Mouse (Mus musculus) spleen, postnatal 4 days (tissue): Measurements from ENCODE around the gene L3hypdh.

Source experiments
- DNase-seq, 2 experiments: peaks; one replicate each; pipeline ENCODE4 v3.0.0; 2022; ENCODE audit warnings: low spot score in 2 of 2

L3hypdh gene

DNA sequence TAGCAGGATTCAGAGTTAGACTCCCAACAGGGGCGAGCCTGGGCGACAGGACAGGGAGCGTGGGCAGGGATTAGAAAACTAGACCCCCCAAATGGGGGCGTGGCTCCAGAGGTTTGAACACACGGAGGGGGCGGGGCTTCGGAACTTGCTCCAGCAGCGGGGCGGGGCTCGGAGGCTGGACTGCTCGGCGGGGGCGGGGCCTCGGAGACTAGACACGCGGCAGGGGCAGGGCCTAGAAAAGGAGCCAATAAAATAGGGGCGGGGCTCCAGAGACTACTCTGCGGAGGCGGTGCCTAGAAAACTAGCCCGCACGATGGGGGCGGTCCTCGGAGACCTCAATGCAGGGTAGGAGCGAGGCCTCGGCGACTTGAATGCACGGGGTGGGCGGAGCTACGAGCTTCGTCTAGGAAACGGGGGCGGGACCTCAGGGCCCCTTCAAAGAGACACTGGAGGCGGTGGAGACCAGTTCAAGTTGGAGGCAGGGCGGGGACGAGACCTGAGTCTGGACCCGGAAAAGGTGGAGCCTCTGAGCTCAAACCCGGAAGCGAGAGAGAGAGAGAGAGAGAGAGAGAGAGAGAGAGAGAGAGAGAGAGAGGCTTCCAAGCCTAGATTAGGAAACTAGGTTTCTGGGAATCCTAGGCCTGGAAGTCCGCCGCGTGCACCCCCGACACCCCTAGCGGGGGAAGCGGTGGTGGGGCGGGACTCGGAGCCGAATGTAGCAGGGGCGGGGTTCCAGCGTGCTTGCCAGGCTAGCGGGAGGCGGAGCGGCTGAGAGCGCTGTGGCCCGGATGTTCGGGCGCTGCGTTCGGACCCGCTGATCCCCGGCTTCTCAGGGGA is at the start of gene L3hypdh, which contains the start of gene Jkamp:
TSS of gene L3hypdh (minus strand) at position 111 of the 837 bp plus-strand sequence.
TSS of gene Jkamp (plus strand) at position 261 of the 837 bp plus-strand sequence.
- DNase-seq = peak; percentile 97 to 98

GRCm38 (mm10) chr12:72129203-72129602 is 44.0 kb upstream of the L3hypdh start:
- no peak for DNase-seq

DNA sequence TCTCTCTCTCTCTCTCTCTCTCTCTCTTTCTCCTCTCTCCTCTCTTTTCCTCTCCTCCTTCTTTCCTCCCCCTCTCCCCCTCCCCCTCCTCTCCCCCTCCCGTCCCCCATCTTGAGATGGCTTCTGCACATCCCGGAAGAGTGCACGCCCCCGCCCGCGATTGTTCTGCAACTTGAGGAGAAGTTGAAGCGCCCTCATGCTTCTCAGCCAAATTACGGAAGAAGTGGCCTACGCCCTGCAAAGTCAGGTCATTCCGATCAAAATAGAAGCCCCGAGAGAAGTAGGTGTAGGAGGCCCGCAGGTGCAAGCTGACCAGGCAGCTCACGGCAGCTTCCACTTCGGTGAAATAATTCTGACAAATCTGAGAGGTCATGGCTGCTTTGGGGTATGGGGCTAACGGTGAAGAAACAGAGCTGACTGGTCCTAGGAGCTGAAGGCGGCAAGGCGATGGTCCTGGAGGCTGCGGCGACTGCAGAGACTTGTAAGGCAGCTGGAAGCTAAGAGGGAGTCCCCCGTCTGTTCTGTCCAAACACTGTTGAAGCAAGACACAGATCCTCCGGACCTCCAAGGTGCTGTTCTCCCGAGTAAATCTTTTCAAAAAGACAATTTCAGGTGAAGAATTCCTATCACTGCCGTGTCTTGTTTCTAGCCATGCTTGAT is 30.6 kb upstream of the L3hypdh start:
- DNase-seq = no peak

- no peak for DNase-seq
Measured at GRCm38 (mm10) chr12:72115126-72115525, 29.9 kb upstream of the L3hypdh start.

GRCm38 (mm10) chr12:72104525-72105281 is 19.5 kb upstream of the L3hypdh start:
- no peak for DNase-seq

DNA sequence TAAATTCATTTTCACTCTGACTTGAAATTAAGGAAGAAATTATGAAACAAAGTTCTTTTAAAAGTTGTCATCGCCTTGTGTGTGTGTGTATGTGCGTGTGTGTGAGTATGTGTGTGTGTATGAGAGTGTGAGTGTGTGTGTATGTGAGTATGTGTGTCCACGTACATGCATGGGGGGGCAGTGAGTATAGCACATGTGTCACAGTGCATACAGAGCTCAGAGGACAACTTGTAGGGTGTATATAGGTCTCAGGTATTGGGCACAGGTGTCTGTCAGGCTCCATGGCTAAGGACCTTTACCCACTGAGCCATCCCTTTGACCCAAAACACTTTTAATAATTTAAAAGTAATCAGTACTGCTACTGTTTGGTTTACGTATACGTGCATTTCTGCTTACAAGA is 18.8 kb upstream of the L3hypdh start:
- DNase-seq = no peak

- no peak for DNase-seq
Measured at GRCm38 (mm10) chr12:72102776-72103175, 17.5 kb upstream of the L3hypdh start.

DNA sequence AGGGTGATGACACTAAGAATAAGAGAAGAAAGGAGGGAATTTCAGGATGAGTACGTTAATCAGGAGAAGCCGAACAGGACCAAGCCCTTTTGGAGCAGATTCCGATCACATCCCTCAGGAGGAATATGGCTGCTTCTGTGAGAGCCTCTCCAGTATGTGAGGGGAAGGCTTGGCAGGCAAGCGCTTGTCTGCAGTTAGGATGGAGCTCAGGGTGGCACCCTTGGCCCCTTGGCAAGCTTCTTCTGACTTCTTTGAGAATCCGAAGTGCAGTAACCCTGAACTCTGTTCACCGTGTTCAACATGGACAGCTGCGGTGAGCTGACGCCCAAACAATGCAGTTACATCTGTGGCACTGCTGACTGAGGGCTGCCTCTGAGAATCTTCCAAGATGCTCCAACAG is 11.7 kb upstream of the L3hypdh start:
- DNase-seq = no peak

- no peak for DNase-seq
Measured at GRCm38 (mm10) chr12:72089802-72090201, 4.6 kb upstream of the L3hypdh start.

DNA sequence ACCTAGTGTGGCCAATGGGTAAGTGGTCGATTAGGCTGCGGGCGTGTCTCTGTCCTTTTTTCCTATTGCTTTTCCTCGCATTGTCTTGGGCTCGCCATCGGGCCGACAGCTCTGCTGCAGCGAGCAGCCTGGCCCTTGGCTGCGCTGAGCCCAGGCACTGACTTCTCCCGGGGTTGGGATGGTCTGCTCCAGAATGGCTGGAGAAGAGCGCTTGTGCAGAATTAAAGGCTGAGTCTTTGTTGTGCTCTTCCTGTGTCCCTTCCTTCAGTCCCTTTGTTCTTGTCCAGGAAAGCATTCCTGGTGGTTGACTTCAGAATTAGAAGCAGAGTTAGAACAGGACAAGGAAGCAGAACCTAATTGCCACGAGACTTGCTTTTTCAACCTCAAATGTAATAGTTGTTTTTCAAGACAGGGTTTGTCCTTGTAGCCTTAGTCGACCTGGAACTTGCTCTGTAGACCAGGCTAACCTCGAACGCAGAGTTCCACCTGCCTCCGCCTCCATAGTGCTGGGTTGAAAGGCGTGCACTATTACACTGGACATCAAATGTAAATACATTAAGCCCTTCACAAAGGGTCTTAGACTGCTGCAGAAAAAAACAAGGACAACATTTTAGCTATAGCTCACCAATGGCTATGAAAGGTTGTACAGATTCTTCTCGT is 1.1 kb upstream of the L3hypdh start:
- DNase-seq = no peak

- no peak for DNase-seq
Measured at GRCm38 (mm10) chr12:72085024-72085328, 263 bp downstream of the L3hypdh start.

GRCm38 (mm10) chr12:72084261-72085023 is 797 bp downstream of the L3hypdh start:
- no peak for DNase-seq

- DNase-seq = no peak
Measured at GRCm38 (mm10) chr12:72083265-72083664, 2.0 kb downstream of the L3hypdh start.

- DNase-seq = no peak
Measured at GRCm38 (mm10) chr12:72082370-72082769, 2.9 kb downstream of the L3hypdh start.

DNA sequence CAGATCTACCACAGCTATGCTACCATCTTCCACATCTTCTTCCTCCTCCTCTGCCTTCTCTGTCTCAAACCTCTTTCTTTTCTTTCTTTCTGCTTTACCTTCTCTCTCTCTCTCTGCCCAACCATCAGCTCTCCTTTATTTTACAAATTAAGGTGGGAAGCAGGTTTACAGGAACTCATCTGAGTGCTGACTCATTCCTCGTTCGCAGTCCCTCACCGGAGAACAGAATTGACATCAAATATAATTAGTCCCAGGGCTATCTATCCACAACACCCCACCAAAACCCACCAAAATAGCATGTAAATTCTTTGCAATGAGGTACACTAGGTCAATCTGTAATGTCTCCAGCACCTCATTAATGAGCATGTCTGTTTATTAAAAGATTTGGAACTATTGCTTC is 3.3 kb downstream of the L3hypdh start:
- DNase-seq = no peak

GRCm38 (mm10) chr12:72078248-72078647 is 7.0 kb downstream of the L3hypdh start:
- no peak for DNase-seq

DNA sequence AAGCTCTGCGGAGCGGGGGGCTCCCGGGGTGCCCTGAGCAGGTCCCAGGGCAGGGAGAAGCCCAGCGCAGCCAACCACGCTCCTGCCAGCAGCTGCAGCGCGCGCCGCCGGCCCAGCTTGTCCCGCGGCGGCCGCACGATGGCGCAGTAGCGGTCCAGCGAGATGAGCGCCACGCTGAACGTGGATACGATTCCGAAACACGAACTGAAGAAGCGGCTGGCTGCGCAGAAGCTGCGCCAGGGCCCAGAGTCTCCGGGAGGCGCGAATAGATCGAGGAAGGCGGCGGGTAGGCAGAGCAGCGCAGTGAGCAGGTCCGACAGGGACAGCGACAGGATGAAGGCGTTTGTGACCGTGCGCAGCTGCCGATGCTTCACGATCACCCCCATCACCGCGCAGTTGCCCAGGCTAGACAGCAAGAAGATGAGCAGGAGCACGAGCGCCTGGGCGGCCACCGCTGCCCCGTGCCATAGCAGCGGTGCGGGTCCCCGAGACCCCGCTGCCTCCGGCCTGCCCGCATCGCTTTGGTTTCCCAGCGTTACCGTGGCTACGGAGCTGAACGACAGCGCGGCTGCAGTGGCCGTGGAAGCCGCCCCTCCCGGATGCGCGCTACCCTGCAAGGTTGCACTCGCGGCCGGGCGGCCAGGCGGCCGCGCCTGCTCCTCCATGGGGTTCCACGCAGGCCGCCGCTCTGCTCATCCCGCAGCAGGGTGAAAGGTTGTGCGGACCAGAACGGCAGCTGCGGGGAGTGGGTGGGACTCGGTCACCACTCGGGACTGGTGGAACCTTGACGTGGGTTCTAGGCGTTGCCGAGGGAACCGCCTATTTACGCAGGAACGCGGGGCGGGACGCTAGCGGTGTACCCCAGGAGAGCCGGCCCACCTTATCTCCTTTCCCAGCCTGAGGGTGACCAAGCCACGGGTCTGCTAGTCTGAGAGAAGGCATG is 14.6 kb downstream of the L3hypdh start, which contains the start of gene Gpr135:
TSS of gene Gpr135 (minus strand) at position 799 of the 943 bp plus-strand sequence.
- peak; percentile 61 to 85 for DNase-seq

DNA sequence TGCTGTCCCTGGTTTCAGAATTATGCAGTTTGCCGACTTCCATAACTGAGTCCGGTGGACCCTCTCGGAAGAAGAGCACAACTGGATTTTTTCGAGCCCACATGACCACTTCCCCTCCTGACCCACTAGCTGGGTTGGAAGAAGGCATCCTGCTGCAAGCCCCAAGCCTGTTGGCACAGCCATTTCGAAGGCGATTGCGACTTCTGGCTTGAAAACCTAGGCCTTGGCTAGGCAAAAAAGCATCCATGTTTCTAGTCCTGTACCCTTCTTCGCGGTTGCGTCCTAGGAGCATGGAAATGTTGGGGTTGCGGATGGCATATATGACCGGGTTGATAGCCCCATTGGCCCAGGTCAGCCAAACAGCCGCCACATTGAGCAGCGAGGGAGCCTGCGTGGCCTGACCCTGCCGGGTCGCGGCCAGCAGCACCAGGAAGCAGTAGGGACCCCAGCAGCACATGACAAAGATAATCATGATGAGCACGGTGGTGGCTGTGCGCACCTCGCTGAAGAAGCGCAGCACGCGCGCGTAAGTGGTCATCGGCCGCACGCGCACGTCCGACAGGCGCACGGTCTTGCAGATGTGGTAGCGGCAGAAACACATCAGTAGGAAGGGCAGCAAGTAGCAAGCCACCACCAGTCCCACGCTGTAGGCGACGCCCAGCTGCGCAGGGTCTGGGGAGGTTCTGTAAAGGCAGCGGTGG is 15.5 kb downstream of the L3hypdh start:
- DNase-seq = no peak

- DNase-seq = no peak
Measured at GRCm38 (mm10) chr12:72057780-72058179, 27.5 kb downstream of the L3hypdh start.
